Mouse (Mus musculus) CD4-positive, CD25-positive, alpha-beta regulatory T cell, adult 2 months (primary cell): ENCODE measurements at regions not wholly inside any gene's neighbourhood (a gene's known extent, or its start where the extent isn't known, plus 50 kb on each side); places are given as distances from the start of the nearest gene placed in this dataset.

ENCODE experiments used
- DNase-seq: peaks from one replicate; pipeline ENCODE4 v3.0.0-alpha.2; 2012; ENCODE audit warnings: low read depth, low spot score

DNA sequence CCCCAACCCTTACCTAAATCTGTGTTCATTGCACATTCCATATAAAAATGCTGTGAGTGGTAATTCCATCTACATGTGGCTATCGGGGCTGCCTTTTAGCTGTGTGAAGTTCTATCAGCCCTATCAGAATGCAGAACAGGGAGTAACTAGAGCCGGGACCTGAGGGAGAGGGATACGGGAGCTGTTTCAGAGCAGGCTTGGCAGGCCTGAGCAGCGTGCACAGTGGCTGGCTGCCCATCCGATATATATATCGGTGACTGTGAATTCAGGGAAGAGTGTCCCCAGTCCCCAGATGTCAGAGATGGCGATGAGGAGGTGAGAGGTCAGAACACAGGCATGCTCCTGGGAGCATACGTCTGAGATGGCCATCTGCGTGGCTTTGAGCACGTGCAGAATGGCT is 79.0 kb downstream of the Arl4c start:
- no peak for DNase-seq

- peak; percentile 86 for DNase-seq
These were observed 79.7 kb downstream of the Arl4c start for GRCm38 (mm10) chr1:88622356-88622755.

GRCm38 (mm10) chr1:88621214-88621613 is 80.8 kb downstream of the Arl4c start:
- DNase-seq: peak; percentile 56

- DNase-seq: no peak
These were observed 89.0 kb downstream of the Arl4c start for GRCm38 (mm10) chr1:88613007-88613406.

- DNase-seq: no peak
These were observed 90.8 kb downstream of the Arl4c start for GRCm38 (mm10) chr1:88611241-88611640.

DNA sequence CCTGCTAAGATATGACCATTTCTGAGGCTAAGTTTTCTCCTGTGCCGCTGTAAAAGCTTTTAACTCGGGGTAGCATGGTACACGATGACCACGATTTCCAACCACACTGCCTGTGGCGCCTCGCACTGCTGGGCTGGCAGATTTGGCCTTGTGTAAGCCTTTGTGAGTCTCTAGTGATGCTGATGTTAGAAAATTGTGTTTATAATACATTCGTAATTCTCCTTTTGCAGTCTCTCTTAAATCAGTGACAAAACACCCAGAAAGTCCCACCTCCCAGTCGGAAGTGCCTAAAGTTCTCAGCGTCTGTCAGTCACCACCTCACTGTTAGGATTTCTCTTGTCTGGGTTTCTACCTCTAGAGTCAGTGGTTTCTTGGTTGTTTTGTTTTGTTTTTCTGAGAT is 91.2 kb downstream of the Arl4c start:
- no peak for DNase-seq

DNA sequence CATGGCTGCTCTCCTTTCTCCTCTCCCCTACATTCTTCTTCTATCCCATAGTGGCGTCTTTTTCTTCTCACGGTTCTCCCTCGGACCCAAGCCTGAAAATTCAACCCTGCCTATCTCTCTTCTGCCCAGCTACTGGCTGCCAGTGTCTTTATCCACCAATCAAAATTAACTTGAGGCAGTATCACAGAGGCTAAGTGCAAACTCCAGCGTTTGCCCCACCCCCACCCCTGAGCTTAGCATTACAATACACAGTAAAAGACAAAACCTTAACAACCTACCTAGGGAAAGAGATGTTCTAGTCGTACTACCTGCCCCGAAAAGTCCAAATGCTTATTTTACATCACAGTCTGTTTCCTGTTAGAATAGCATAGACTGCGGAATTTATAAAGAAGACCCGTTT is 93.2 kb downstream of the Arl4c start:
- DNase-seq: no peak

DNA sequence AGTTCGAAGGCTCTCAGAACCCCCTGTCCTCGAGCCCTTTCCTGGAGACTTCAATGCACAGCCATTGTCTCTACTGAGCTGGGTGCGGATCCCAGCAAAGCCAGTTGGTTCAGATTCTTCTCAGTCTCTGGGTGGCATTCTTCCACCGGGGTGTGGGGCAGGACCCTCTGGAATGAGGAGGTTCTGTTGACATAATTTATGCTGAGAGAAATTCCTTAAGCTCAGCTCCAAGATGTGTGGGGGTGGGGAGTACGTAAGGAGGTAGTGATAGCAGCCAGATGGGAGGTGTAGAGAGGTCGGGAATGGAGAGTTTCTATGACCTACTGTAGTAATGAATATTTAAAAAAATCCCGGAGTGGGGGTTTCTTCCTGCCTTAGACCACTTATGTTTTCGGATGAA is 93.8 kb downstream of the Arl4c start:
- no peak for DNase-seq

DNA sequence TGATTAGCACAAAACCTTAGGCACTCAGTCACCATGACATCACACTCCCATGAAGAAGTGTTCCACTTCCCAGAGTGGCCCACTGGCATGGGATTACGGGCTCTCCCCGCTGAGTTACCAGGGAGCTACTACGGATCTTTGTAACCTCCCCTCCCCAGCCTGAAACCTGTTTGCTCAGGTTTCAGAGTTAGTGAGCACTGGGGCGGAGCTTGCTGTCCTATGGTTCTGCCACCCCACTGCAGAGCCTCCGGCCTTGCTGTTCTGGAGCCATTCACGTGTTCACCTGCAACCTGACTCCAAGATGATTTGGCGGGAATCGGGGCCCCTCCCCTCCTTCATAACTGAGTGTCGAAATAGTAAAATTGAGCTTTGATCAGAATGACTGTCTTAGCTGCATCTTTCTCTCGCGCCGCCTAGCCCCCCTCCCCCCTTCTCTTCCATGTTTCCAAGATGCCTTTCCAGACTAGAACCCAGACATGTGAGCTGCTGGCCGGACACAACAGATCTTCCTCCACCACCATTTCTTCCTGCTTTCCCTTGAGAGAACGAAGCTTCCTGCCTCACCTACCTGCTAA is 95.8 kb upstream of the Glrp1 start:
- DNase-seq: no peak

- no peak for DNase-seq
These were observed 92.4 kb upstream of the Glrp1 start for GRCm38 (mm10) chr1:88602241-88602640.

DNA sequence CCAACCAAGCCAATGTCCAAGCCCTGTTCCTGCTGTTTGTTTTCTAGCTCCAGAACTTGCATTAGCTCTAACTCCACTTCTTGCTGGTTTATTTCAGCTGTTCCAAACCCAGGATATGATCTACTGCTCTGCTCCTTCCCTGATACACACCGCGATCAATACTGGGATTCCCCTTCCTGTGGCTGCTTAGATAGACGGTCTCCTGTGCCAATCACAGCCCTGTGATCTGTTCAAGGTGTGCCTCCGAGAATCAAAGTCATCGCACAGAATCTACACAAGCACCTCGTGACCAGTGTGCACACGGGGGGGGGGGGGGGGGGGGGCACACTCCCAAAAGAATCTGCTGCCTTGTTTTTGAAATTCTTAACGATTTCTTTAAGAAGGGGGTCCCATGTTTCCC is 91.9 kb upstream of the Glrp1 start:
- DNase-seq: peak; percentile 62

GRCm38 (mm10) chr1:88600145-88600544 is 90.3 kb upstream of the Glrp1 start:
- DNase-seq: no peak

- DNase-seq: no peak
These were observed 84.8 kb upstream of the Glrp1 start for GRCm38 (mm10) chr1:88594484-88595254.

DNA sequence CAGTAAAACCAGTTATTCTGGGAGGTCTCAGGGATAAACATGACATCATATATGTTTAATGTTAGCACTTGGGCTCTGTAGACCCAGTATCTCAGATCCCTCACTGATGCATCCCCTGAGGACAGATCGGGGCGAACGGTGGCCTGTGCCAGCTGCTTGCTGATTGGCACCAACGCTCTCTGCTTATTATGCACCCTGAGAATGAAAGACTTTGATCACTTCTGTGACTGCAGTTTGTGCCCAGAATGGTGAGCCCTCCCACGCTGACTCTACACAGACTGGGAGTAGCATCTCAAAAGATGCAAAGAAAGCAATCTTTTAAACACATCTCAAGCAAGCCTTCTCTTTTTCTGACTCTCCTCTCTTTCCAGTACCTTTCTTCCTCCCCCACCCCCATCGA is 82.2 kb upstream of the Glrp1 start:
- DNase-seq: peak; percentile 49

GRCm38 (mm10) chr1:88590802-88591380 is 81.0 kb upstream of the Glrp1 start:
- peak; percentile 60 for DNase-seq

DNA sequence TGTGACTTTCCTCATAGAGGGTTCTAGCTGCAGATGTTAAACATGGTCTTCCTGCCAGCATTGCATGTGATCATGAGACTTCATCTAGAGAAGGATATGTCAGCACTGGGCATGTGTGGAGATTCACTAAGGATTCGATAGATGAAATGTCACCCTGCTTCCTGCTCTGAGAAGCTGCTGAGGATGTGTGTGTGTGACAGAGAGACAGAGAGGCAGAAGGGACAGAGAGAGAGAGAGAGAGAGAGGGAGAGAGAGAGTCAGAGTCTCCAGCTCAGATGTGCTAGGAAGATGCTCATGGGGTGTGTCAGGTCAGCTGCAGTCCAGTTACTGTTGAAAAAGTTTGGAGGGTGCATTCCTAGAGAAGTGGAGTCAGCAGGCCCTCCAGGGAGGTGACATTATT is 78.9 kb upstream of the Glrp1 start:
- DNase-seq: peak; percentile 45

DNA sequence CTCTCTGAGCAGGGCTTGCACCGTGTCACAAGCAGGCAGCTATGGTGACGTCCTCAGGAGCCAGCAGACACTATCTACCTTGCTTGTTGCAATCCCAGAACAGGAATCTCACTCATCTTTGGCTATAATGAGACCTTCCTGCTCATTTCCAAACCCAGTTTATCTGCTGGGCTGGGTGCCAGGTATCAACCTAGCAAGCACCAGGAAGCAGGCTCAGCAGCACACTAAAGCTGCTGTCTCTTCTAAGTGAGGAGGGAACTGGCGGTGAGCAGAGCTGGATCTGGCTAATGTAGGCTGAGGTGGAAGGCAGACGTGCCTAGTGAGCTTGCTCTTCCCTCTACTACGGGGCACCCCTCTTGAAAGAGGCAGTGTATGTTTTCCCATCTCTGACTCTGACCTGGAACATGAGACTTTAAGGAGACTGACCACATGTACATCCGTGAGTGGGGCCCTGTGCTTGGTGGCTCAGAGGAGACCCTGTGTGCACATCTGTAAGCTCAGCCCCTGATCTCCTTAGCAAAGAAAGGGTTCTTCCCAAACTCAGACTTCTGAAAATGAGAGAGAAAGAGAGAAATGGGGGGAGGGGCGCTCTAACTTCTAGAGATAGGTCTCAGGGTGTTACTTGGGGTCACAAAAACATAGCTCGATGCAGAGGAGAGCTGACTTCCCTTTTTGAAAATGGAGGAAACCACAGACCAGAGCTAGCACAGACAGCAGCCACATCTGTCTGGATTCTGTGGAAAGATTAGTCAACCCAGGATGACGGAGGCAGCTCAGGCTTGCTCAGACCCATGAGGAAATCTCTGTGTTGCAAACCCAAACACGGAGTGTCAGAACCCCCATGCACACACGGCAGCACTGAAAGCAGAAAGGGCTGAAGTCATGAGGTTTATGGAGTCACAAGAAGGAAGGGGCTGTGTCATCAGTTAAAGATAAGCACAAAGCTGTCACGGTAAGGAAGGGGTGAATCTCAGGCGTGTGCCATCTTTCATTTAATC is 77.3 kb upstream of the Glrp1 start:
- peak; percentile 89 for DNase-seq

DNA sequence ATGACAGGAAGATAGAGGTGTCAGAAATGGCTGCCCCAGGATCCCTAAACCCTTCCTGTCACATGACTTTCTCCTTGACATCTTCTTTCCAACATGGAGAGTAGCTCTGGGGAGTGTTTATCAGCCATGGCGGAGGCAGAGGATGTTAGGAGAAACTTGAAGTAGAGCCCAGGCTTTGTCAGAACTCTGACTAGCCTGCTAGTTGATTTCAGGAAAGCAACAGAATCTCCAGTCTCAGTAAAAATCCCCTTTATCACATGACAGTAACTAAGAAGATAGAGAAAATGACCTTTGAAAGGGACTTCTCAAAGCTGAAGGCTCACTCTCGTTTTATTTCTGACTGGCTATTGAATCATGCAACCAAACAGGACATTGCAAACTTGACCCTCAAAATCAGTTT is 76.3 kb upstream of the Glrp1 start:
- DNase-seq: peak; percentile 38

DNA sequence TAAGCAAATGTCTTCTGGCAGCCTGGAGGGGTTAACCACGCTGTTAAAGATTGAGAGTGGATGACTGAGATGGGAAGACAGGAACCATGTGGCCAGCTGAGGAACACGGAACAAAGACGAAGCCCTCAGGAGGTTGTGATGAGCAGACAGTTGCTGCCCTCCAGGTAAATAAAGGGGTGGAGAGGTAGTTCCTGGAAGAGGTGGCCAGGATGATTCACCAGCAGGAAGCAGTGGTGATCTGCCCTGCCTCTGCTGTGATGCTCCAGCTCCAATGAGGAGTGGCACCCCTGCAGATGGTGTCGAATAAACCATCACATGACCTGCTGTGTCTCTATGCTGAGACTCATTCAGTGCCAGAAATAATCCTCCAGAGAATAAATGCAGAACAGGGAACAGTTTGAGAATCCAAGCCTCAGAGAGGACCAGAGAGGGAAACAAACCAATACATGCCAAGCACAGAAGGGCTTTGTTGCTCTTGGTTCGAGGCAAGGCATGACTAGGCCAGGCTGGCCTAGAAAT is 74.7 kb upstream of the Glrp1 start:
- peak; percentile 57 for DNase-seq

DNA sequence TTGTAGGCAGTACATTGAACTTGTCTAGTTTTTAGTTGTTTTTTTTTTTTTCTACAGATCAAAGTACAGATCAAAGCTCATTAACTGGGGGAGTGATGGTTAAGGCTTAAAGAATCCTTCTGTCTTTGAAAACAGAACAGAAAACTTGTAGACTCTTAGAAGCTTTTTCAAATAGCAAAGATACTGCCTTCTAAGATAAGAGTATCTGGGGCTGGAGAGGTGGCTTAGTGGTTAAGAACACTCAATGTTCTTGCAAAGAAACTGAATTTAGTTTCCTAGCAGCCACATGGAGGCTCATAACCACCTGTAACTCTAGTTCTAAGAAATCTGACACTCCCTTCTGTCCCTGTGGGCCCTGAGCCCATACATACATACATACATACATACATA is 68.4 kb upstream of the Glrp1 start:
- peak; percentile 52 for DNase-seq

DNA sequence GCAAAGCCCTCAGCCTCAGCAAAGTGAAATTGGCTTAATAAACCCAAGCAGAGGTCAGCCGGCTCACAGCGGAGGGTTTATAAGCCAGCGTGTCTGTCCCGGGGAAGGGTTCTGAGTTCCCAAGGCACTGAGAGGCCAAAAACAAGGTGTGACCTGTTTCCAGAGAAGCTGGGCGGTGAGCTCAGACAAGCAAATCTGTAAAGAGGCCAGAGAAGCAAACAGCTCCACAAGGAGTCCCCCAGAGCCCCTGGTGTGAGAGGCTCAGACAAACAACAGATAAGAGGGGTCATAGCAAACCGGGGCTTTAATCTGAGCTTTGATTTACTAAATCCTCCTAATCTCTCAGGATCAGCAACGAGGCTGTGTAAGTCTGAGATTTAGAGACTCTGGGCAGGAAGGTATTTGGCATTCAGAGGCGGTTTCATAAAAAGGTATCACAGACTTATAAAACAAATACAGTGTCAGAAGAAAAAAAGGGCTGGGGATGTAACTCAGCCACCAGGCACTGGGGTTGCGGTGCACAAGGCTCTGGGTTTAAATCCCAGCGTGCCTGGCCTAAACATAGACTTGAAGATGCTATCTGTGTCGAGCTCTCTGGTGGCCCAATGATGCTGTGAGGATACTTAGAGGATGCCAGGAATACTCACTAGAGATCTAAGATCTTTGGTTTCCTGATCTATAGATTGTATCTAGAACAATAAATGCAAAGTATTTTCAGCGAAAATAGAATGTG is 67.8 kb upstream of the Glrp1 start:
- peak; percentile 58 for DNase-seq
